Mouse (Mus musculus) adrenal gland, adult 18-20 months (tissue): ENCODE measurements around the gene Fsip1. TPM values are rescaled to one million over a fixed set of nuclear protein-coding genes. Genes with fewer than 3 reads are reported as not detected.
"Not testable (repeated sequence)": the region's sequence is repeated elsewhere in the genome, so short reads cannot be mapped to it uniquely, and the experiment has no call there.

Experiments used
- DNase-seq, 2 experiments: peaks; one replicate each; pipeline ENCODE4 v3.0.0; 2021 to 2022; ENCODE audit warnings: low spot score in 2 of 2
- long read RNA-seq, 2 experiments: library from polyadenylated mRNA; stranded (forward); transcript quantifications; one replicate each; pipeline ENCODE4 v2.0.0; 2021
- total RNA-seq, 2 experiments: library from RNA; stranded (reverse); gene quantifications; 1 replicate in 1 of 2; 2 replicates in 1 of 2; pipeline ENCODE4 v1.2.3; 2021

The Fsip1 gene
- under 1 TPM in 1 of 2 experiments, not detected in 1; 0.26 TPM for total RNA-seq
- long read RNA-seq, experiment 1 = 0 reads
- long read RNA-seq, experiment 2 = 0 reads

DNA sequence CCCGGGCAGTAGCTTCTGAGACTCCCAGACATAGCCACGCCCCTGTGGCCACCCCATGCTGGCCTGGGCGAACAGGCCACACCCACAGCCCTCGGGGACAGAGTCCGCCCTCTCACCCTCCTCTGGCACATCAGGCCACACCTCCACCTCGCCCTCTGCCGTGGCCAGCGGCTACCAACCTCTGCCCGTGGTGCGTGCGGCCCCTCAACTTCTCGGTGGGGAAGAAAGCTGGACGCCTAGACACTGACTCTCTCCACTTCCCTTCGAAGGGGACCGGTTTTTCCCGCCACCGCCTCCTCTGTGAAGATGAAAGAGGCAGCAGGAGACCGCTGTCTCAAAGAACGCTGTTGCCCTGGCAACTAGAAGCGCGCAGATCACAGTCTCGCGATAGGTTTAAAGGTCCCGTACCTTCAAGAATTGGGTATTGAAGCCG lies at the start of gene Fsip1:
Fsip1 (minus strand) TSS at position 346 of the 433 bp plus-strand sequence.
- DNase-seq = peak; percentile 64 to 76

DNA sequence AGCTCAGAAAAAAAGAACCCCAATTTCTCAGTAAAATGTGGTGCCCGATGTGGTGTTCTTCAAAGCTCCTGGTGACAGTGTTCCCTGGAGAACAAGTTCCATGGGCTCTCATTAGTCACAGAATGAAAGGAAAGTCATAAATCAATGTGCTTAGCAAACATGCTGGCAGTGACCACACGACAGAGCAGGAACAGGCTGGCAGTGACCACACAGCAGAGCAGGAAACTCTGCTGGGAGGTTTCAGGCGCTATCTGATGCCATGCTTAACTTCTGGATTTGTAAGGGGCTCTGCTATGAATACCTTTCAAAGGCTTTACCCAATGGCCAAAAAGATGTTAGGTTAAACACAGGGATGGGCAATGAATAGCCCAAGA lies 49.7 kb upstream of the Fsip1 start:
- DNase-seq = no peak

DNA sequence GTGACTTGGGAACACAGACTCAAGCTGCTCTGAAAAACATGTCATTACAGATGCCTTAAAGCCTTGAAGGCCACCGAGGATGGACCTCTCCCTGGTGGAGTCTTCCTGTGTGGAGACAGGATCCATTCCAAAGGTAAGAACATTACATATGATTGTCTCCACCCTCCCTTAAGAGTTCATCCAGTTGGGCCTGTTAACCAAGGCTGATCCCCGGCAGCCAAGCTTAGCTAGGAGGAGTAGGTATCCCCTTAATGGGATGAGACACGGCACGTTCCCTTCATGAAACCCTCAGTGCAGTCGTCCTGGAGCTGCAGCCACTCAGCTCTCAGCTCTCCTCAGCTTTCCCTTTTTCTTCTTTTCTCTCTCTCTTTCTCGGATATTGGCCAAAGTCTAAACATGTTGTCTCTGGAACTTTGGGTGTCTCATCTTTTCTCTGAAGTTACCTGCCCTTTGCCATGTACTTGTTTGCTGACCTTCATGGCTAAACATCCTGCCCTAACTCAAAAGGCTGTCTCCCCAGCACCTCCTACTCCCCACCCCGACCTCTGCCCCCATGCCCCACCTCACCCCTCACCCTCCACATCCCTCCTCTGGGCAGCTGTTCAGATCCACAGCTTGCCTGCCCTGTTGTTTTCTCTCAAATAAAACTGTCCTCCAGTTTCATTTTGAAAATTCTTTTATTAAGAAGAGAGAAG lies 49.2 kb upstream of the Fsip1 start:
- no peak for DNase-seq

DNA sequence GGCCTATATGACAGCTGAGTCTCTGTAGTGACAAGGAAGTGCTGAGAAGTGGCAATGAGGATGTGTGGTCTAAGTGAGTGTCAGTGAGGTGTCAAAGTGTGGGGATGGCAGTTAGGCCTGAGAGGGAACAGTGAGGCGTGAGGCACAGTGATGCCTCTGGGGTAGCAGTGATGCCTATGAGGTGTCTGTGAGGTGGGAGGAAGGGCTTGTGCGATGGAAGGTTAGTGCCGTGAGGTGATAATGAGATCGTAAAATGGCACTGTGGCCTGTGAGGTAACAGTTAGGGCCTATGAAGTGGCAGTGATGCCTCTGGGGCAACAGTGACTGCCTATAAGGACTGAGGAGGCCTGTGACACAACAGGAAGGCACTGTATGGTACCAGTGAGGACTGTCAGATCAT lies 46.7 kb upstream of the Fsip1 start:
- no peak for DNase-seq

DNA sequence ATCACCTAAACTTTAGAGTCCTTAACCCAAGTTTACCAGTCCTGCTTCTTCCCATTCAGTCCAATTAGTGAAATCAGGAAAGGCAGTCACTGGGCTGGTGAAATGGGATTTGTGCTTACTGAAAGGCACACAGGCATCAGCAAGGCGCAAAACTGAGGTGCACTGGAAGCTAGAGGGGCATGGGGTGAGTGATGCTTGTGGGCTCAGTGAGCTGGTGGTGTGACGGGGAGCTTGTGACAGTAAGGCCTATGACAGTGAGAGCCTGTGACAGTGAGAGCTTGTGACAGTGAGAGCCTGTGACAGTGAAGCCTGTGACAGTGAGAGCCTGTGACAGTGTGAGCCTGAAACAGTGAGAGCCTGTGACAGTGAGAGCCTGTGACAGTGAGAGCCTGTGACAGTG lies 44.9 kb upstream of the Fsip1 start:
- no peak for DNase-seq

DNA sequence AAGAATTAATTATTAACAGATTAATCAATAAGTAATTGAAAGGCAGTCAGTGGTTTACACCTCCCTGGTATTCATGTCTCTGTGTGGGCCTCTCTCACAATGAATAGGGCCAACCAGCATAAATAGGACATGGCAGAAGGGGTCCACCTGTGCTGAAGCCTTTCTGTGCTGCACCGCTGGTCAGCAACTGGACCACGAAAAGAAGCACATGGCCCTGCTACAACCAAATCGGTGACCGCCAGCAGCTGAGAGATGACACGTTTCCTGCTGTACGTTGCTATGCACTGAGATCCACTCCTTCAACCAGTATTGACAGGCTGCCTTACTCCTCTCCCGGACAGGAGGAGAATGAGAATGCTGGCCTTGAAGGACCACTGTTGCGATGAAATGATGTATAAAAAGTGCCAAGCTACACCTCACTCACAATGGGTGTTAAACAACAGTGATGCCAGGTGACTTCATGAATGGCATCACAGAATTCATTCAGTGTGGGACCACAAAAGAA lies 44.3 kb upstream of the Fsip1 start:
- DNase-seq = no peak

DNA sequence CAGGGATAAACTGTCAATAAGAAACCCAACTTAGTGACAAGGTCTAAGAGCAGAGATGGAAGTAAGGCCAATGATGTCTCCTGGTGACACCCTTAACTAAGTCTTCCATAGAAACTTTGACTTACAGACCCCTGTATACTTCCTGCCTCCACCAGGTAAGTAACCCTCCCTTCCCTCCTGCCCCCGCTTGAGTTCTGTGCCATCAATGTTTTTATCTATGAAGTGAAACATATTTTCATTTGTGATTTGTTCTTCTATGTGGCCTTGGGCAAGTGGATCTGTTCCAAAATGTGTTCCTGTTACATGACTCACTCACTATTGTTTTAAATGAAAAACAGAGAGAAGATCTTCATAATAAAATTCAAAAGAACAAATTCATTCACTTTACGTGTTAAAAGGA lies 43.2 kb upstream of the Fsip1 start:
- DNase-seq = peak in 1 of 2 experiments; percentile 22

DNA sequence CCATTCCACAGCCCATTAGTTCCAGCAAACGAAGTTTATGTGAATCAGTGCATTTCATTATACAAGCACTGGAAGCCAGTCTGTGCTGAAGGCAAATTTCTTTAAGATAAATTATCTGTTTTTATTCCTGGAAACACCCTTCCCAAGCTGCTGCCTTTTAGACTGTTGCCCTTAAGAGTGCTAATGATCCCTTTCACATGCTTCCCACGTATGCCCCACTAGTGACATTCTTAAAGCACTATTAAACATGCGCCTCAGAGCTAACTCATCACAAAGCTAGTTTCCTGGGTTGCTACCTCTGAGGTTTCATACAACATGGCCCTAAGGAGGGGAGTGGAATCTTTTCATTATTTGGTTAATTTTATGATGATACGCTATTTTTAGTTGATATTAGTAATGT lies 41.8 kb upstream of the Fsip1 start:
- DNase-seq = no peak

DNA sequence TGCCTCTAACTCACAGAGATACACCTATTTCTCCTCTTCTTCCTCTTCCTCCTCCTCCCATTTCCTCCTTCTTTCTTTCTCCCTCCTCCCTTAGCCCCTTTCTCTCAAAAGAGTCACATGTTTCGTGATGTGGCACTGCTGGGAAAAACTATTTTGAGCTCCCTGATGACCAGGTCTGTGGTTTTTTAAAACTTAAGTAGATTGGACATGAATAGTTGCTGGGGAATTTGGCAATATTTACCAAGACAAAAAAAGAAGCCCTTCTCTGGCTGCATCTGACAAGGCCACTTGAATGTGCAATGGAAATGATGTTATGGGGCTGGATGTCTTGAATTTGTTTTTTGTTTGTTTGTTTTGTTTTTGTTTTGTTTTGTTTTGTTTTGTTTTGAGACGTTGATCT lies 41.2 kb upstream of the Fsip1 start:
- DNase-seq = no peak

DNA sequence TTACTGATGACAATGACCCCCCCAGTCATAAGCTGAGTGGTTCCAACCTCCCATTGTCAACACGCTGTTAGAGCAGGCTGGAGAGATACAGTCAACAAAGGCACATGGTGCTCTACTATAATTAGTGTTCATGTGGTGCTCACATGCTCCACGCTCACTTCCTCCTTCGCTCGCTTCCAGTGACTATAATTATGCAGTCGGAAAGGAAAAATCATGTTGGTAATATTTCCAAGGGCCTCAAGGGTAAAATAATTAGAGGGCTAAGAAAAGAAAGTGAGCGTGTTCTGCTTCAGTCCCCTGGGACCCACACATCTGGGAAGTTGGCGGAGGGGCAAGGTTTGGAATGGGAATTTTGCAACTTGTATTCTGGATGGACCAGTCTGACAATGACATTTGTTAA lies 38.7 kb upstream of the Fsip1 start:
- no peak for DNase-seq

DNA sequence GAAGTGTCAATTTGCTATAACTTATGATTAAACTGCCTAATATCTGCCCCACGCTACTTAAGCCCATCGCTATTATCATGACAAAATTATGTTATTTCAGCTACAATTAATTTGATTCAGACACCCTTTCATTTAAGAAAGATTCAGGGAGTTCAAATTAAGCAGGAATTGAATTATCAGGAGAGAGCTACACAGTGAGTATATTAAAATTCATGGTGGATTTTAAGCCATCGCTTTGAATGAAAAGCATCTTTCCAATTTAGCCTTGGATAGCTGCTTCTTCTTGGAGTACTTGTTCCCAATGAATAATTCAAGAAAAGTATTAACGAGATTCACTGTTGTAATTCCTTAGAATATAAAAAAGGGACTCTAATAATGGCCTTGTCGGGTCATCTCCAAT lies 36.8 kb upstream of the Fsip1 start:
- no peak for DNase-seq

DNA sequence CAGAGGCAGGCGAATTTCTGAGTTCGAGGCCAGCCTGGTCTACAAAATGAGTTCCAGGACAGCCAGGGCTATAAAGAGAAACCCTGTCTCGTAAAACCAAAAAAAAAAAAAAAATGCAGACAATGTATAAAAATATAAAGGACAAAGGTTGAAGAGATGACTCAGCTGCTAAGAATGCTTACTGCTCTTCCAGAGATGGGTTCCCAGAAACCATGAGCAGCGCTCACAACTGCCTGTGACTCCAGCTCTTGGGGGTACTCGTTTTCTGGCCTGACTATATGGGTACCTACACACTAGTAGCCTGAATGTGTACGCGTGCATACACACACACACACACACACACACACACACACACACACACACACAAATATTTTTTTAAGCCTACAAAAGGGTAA lies 32.3 kb upstream of the Fsip1 start:
- DNase-seq = not testable (repeated sequence)

DNA sequence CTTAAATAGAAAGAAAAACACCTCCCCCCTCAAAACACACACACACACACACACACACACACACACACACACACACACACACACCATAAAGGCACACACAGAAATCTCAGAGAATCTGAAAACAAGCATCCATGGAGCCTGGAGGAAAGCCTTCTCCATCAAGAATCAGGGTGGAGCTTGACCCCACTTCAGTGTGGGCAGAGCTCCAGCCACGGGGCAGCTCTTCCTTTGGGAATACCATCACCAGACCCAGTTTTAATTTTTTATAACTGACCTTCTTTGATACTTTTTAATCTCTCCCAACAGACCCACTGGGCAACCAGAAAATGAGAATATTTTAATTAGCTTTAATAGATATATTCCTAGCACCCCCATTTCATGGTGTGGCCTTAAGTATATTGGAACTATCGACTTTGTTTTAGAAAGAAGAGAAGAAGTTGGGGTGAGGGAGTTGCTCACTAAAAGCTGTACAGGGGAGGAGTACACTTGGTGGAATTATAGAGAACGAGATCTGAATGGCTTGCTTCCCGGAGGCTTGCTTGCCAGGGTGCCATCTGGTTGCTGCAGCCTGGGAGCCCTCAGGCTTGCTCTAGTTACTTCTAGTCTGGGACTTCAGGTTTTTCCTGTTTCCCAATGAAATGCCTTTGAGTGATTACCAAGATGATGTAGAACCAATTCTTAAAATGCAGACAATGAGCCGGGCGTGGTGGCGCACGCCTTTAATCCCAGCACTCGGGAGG lies 31.7 kb upstream of the Fsip1 start:
- no peak for DNase-seq

DNA sequence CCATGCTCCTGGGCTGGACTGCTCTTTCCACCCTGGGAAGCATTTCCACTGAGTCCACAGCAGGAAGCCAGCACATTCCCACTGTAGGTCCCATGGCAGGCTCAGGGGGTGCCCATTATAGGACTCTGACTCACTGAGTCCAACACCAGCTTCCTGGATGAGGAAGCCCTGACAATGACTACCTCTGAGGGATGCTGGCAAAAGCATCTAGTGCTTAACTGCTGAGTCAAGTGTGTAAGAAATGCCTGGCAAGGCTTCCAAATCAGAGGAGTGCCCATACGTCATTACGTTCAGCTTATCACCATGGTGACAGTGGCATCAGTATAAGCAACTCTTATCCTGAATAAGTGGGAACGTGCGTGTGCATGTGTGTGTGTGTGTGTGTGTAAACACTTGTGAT lies 30.9 kb upstream of the Fsip1 start:
- DNase-seq = no peak

DNA sequence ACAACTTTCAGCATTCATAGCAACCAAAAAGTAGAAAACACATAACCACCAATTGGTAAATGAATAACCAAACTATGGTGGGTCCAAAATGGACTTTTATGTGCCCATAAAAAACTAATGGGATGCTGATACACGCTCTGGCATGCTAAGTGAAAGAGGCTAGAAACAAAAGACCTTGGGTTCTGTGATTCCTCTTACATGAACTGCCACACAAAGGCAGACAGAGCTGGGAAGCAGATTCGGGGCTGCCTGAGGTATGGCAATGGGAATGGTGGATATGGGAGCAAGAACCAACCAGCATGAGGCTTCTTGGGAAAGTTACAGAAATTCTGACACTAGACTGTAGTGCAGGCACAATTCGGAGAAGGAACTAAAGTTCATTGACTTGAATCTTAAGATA lies 25.7 kb upstream of the Fsip1 start:
- DNase-seq = no peak

DNA sequence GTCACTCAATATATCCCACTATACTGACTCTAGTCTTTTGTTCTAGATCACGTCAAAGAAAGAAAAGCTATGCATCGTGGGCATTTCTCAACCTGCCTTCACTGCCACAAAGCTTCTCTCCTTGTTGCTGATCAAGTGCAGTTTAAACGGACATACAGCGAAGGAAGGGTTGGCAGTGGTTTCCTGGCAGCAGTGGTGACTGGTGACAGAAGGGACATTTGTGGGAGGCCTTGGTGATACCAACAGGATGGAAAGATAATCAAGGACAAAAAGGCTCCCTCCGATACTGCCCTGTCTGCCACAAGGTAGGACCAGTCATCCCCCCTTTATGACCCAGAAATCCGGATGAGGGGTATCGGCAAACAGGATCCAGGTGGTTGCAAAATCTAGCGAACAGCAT lies 21.5 kb upstream of the Fsip1 start:
- no peak for DNase-seq

DNA sequence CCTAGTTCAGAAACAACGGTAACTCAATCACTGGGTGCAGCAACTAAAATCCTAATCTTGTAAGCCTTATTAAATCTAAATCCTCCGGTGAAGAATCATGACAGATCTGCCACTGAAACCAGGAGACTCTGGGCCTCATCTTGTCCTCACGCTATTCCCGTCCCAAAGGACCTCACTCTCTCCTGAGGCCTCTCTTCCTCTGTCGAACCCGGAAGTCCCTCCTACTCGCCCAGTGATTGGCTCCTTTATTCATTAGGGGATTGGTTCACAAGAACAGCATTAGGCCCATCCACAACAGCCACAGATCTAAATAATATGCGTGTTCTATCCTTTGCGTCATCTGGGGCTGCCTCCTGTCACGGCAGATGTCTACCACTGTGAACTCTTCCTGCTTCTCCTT lies 14.8 kb upstream of the Fsip1 start:
- no peak for DNase-seq

DNA sequence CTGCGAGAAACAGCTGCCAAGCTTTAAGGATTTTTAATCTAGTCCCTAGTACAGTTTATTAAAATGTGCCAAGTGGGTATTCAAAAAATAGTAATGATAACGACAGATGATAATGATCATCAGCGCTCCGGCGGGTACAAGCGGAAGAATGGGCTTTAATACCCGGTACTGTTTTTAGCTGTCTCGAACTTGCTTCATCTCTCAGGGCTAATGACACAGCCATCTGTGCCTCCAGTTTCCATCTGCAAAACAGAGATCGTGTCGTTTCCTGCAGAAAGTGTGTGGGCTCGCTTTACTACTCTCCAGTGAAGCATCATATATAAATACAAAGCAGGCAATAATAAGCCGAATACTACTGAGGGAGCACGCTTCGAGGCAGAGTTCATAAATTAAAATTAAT lies 13.4 kb upstream of the Fsip1 start:
- DNase-seq = no peak

DNA sequence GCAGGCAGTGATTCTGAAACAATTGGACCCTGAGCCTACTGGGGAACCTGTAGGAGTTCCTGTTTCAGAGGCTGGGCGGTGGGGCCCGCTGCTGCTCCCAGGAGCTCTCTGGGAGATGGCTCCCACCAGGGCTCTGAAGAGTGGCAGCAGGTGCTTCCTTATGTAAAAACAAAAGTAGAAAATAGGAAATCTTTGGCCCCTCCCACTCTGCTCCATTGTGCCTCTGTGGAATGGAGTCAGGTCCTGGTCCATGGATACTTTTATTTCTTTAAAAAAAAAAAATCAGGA lies 7.1 kb upstream of the Fsip1 start:
- no peak for DNase-seq

DNA sequence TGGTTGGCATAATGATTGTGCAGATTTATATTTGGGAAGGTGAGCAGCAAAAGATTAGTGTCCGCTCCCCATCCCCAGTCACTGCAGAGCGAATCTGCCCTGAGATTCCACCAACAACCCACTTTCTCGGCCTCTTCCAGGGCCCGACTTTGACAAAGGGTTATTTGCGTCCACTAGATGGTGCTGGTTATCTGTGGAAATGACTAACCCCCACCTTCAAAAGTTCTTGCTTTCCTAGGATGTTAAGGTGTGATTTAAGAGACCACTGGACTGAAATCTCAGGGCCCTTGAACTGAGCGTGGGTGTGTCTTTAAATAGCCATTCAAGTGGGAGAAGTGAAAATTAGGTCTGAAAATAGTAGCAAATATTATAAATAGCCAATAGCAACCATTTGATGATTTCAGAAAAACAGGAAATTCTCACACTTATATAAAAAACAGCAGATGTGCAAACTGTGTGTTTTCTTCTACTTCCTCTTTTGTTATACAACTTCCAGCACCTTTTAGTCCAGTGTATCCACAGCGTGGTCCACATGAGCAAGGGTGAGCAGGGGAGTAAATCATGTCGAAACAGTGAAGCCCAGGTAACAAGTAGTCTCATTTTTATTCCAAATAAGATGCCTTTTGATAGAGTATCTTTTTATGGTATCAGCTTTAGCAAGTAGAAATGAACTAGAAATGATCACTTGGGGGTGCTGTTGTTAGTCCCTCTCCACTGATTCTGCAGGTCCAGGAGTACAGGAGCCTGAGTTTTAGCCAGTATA lies 6.6 kb upstream of the Fsip1 start:
- DNase-seq = peak; percentile 31 to 40

DNA sequence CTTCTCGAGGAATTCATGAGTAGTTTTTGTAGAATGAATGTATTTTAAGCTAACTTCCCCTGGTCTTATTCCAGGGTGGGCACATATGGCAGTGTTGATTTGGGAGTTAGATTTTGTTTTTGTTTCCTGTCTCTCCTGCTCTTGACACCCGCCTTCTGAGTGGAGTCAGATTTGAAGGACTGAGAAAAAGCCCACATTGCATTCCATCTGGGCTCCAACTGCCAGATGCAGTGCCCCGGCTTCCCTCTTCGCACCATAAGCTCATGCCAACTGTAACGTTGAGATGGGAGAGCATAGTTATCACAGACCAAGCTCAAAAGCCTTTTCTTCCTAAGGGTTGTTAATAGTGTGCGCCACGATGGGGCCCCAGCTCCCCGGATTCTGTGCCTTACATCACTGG lies 5.9 kb upstream of the Fsip1 start:
- DNase-seq = no peak

DNA sequence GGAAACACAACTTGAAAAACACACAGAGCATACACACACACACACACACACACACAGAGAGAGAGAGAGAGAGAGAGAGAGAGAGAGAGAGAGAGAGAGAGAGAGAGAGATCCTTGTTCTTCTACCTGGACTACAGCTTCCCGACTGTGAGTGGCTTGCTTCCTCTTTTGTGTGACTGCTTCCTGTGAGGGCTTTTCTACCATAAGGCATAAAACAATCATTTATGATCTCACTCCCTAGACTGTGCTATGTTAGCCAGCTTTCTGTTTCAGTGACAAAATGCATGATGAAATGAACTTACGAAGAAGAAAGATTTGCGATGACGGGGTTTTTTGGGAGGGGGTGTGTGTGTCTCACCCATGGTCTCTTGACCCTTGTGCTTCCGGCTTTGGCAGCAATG lies 3.0 kb upstream of the Fsip1 start:
- DNase-seq = no peak
